ENCODE assay signal across 16 mouse cellular contexts in genomic region chr2:161865231-161865630, GRCm38 (mm10).
"Had no signal": no experiment of that assay in that cellular context is flagged by ENCODE, and none has a peak within 500 bp of the region (broad histone marks: within the 10 kb centered on the region; RNA-seq: fewer than 3 reads in every experiment).

No protein-coding gene starts in this region.

- H3K27ac ChIP-seq: kidney, postnatal 0 days; limb, embryonic 12.5 days; liver, embryonic 14.5 days; midbrain, embryonic 10.5 days; neural tube, embryonic 15.5 days; stomach, embryonic 15.5 days had no signal

- H3K9ac ChIP-seq: limb, embryonic 12.5 days; liver, embryonic 14.5 days; neural tube, embryonic 15.5 days; stomach, embryonic 15.5 days had no signal

- H3K9me3 ChIP-seq: limb, embryonic 12.5 days; midbrain, embryonic 10.5 days; neural tube, embryonic 15.5 days; stomach, embryonic 15.5 days had no signal

- ATAC-seq: lung, postnatal 0 days had no signal

- H3K36me3 ChIP-seq: limb, embryonic 12.5 days; midbrain, embryonic 10.5 days; neural tube, embryonic 15.5 days; stomach, embryonic 15.5 days had no signal

- H3K4me3 ChIP-seq: limb, embryonic 12.5 days; midbrain, embryonic 10.5 days; myocyte; neural tube, embryonic 15.5 days; stomach, embryonic 15.5 days had no signal

- DNase-seq: kidney, adult 11 months; kidney, adult 9 months; kidney, postnatal 36 days; lung, adult 2 months; lung, postnatal 4 days; right cerebral cortex, postnatal 14 days; thymus, adult 2 months; thymus, postnatal 25 days had no signal

- H3K27me3 ChIP-seq: limb, embryonic 12.5 days; neural tube, embryonic 15.5 days; stomach, embryonic 15.5 days had no signal

- H3K4me2 ChIP-seq: limb, embryonic 12.5 days; neural tube, embryonic 15.5 days; stomach, embryonic 15.5 days had no signal

- H3K4me1 ChIP-seq: limb, embryonic 12.5 days; midbrain, embryonic 10.5 days; neural tube, embryonic 15.5 days; stomach, embryonic 15.5 days had no signal
